Mouse (Mus musculus) naive thymus-derived CD4-positive, alpha-beta T cell, adult 2 months (primary cell): ENCODE data around the gene Gm21954.

Experiments
- DNase-seq: peaks from one replicate; pipeline ENCODE4 v3.0.0-alpha.2; 2011; ENCODE audit warnings: low read depth

The Gm21954 gene

GRCm38 (mm10) chr3:55472110-55472509 lies at the start of gene Gm21954:
TSS of gene Gm21954 (minus strand) at chr3:55472210.
- DNase-seq: no peak

- no peak for DNase-seq
These were observed 49.8 kb upstream of the Gm21954 start for GRCm38 (mm10) chr3:55521776-55522175.

GRCm38 (mm10) chr3:55520240-55521180 lies 48.5 kb upstream of the Gm21954 start:
- DNase-seq: peak; percentile 54

DNA sequence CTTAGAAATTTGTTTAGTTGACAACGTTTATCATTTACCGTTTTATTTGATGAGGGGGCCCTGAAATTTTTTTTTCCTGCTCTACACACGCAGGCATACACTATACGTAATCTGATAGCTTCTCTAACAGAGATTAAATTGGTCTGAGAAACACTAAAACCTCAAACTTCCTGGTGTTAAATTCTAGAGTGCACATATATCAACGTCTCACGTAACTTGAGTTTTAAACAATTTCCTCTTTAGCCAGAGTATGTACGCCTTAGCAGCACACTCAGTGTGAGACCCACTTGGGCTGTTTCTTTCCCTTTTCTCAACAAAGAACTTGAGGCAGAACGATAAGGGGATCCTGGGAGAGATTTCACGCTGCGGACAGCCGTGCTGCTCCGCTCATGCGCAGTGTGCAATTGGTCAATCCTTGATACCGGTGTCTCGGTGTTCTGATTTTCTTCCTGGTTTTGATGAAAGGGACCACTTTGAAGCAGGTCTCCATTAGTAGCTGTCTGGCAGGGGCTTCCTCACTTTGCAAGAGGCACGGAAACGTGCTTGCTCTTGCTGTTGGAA lies 45.5 kb upstream of the Gm21954 start:
- DNase-seq: peak; percentile 12

DNA sequence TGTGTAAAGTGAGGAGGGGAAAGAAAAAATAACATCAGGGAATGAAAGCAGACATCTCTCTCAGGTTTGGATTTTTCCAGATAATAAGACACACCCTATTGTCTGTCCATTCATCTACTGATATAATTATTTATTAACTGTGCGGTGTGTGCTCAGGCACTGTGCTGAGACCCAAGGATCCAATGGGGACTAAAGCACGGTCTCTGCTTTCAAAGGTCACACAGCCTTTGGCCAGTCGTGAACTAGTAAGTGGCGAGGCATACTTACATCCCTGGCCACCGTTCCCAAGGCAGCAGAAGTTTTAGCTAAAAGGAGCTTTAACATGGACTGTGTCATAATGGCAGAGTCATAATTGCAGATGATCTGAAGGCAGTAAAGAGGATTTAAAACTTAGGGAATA lies 44.0 kb upstream of the Gm21954 start:
- DNase-seq: no peak

DNA sequence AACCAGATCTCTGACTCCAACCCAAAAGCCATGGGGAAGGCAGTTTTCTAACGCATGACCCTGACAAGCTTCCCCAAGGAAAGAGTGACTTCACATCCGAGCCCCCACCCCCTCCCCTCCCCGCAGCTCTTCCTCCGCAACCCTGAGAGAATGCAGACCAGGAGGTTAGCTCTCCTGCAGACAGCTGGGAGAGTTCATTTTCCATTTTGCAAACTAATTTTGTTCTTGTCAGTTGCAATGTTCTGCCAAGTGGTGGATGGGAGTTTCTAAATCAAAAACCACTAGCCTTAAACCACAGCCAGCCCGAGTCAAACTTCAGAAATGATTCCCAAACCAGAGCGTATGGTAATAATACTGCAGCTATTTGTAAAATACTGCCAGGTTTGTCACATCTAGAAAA lies 39.6 kb upstream of the Gm21954 start:
- DNase-seq: no peak

- no peak for DNase-seq
These were observed 38.2 kb upstream of the Gm21954 start for GRCm38 (mm10) chr3:55510198-55510597.

DNA sequence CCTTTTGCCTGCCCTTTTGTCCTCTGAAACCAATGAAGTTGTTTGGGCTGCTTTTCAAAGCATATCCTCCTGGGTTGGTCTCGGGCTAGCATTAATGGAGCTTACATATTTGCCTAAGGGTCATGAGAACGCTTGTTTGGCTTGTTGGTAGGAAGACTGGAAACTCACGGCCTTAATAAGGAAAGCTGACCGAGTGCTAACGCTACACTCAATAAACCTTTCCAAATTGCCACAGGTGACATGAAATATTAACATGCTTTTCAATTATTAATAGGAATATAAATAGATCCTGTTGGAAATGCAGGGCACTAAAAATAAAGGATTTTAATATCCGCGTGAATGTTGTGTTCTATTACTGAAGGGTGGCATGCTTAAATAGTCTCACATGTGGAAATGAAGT lies 27.3 kb upstream of the Gm21954 start:
- no peak for DNase-seq

DNA sequence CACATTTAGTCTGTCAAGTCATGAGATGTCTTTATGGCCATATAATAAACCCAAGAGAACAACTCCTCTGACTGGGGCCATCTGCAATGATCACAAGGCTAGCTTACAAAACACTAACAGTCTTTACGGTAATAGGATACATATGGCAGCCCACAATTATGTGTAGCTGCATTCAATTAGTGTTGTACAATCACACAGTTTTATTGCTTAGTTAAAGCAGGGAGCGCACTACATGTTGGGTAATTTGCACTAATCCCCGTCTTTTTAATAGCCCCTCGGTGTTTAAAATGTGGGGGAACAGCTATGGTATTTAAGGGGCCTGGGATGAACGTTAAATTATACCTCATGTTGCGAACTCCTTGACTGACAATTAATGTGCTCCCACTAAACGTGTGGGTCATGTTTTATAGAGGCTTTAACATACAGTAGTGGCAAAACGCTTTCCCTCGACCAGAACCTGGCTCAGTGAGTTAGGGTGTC lies 24.5 kb upstream of the Gm21954 start:
- no peak for DNase-seq

GRCm38 (mm10) chr3:55495866-55496265 lies 23.9 kb upstream of the Gm21954 start:
- no peak for DNase-seq

DNA sequence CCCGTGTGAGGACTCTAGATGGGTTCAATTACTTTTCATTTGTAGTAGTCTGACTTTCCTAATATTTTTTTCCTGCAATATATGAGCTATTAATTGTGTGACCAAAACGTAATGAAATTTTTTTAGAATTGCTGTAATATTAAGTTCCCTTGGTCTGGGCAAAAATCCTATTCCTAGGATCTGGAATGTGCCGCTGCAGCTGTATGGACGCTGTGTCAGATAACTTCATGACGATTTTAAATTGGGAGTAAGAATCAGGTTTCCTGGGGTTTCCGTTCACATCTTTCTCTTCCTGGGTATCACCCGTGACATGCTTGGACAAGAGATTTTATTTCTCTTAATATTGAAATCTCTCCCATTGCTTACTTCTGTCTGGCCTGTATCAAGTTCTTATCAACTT lies 23.2 kb upstream of the Gm21954 start:
- DNase-seq: no peak

GRCm38 (mm10) chr3:55494348-55494747 lies 22.3 kb upstream of the Gm21954 start:
- DNase-seq: no peak

- DNase-seq: no peak
These were observed 20.0 kb upstream of the Gm21954 start for GRCm38 (mm10) chr3:55492021-55492420.

DNA sequence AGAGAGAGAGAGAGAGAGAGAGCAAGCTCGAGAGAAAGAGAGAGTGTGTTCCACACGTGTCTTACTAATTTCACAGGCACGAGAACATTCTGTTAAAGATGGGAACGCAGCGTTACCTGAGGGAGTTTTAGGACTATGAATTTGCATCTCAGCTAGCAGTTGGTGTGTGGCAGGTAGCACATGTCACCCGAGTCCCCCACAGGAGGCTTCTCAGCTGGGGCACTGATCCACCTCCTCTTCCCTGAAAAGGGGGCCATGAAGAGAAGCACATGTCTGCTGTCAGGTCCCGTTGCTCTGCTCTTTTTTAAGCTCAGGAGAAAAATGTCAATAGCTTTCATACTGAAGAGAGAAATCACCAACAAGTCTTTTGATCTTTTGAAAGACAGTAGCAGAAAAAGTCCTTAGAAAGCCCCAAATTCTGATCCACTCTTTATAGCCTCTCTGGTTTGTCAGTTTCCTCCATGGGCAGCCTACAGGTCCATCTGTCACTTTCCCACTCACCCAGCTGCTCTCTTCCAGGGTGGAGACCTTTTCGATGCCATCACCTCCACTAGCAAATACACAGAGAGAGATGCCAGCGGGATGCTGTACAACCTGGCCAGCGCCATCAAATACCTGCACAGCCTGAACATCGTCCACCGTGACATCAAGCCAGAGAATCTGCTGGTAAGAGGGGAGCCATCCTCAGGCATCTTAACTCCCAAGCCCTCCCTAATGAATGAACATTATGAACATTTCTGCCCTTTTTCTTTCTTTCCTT lies 17.4 kb upstream of the Gm21954 start:
- no peak for DNase-seq

DNA sequence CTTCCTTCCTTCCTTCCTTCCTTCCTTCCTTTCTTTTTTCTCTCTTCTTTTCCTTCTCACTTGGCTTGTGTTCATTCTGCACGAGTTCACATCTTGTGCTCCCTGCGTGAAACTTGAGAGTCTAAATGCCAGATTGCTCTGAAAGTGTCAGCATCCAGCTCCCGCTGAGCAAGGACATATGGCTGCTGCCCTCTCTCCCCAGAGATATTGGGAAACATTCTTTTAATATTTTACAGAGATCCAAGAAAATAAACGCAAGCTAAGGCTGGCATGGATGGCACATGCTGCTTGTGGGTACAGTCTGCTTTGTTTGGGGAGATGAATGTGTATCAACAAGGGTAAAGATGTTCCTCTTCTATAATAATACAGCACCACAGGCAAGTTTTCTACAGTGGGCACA lies 11.3 kb upstream of the Gm21954 start:
- DNase-seq: no peak

DNA sequence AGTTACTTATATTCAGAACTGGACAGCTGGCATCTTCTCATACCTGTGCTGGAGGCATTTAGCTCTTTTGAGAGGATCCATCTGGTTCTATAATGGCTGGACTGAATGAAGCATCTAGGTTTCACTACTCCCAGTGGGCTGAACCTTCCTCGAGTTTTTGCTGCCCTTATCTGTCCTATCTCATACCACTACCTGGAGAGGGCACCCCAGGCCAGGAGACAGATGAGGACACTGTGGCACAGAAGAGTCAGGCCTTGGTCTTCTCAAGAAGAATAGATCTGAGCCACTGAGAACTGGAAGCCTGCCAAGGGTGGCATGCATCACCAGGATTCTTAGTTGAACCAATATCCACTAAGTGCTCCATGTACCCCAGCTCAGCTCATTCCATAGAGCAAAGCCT lies 9.1 kb upstream of the Gm21954 start:
- no peak for DNase-seq

DNA sequence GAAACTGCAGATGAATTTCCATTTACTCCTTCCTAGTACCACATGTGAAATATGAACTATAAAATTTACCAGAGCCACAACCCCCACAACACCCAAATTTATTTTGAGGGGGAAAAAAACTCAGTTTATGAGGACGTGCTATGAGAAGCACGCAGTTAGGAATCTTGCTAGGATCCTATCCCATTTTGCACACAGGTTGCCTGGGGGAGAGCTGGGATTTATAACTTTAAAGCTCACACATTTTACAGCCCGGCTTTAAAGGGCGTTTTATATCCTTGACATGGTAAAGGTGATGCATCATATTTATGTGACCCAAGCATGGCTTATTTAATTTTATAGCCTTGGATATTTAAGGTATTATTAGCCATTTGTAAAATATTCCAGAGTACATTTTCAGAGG lies 7.3 kb upstream of the Gm21954 start:
- DNase-seq: no peak

DNA sequence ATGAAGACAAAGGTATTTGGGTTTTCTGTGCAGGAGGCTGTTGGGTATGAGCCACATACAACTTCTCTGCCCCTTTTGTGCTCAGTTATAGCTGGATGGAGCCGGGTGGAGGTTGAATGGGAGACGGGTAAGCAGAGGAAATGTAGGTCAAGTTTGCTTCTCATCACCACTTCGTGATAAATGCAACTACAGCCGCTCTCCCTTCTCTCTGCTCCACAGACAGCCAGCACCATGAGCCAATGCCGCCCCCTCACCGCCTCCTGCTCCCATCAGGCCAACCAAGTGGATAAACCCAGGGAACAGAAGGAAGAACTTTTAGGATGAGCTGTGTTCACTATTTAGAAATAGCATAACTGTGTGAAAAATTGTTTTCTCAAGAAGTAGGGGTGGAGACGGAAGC lies 4.7 kb upstream of the Gm21954 start:
- no peak for DNase-seq

GRCm38 (mm10) chr3:55473146-55473545 lies 1.1 kb upstream of the Gm21954 start:
- no peak for DNase-seq

DNA sequence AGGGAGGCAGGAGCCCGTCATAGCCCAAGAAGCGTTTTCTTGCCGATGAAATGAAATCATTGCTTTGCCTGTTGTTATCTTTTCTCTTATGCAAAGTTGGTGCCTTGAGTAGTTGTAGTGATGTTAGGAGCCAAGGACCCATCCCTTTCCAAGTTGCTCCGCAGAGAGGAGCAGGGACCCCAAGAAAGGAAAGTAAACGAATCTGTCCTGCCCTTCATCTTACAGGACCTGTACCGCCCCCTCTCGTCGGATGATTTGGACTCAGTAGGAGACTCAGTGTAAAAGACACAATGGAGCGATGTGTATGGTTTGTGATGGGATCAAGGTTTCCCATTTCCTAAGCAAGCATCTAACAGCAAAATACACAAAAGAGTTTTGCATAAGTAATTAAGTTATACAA lies 5.7 kb downstream of the Gm21954 start:
- DNase-seq: no peak

- no peak for DNase-seq
These were observed 6.2 kb downstream of the Gm21954 start for GRCm38 (mm10) chr3:55465785-55466184.

- DNase-seq: no peak
These were observed 7.8 kb downstream of the Gm21954 start for GRCm38 (mm10) chr3:55464226-55464625.
